Mouse (Mus musculus) hindbrain, postnatal 0 days (tissue): ENCODE measurements around the gene Plcb3. TPM values are rescaled to one million over a fixed set of nuclear protein-coding genes. Genes with fewer than 3 reads are reported as not detected.

Experiments
- ATAC-seq: fragments of 200-750 bp; cut with Nextera tagmentation; 2 replicates; pipeline ENCODE4 v1.8.0; 2017; ENCODE audit warnings: mild to moderate bottlenecking, moderate TSS enrichment, moderate library complexity
- DNase-seq: peaks from one replicate; pipeline ENCODE4 v3.0.0-alpha.2; 2015; ENCODE audit warnings: low spot score
- H3K27ac ChIP-seq: fragments of 300-500 bp; sonication (generic); 2 replicates; pipeline ENCODE4 v1.5.1; 2014; ENCODE audit warnings: mild to moderate bottlenecking
- H3K27me3 ChIP-seq: fragments of 300-500 bp; sonication (generic); 2 replicates; pipeline ENCODE4 v1.6.1; 2014; ENCODE audit warnings: low read length, mixed read lengths; ENCODE audit not compliant: insufficient read depth
- H3K36me3 ChIP-seq: fragments of 300-500 bp; sonication (generic); 2 replicates; pipeline ENCODE4 v1.6.1; 2014; ENCODE audit warnings: low read length, mixed read lengths; ENCODE audit not compliant: insufficient read depth
- H3K4me1 ChIP-seq: fragments of 300-500 bp; sonication (generic); 2 replicates; pipeline ENCODE4 v1.6.1; 2014; ENCODE audit warnings: antibody characterized with exemption, low read length, mixed read lengths; ENCODE audit not compliant: insufficient read depth
- H3K4me2 ChIP-seq: fragments of 300-500 bp; sonication (generic); 2 replicates; pipeline ENCODE4 v1.6.1; 2014; ENCODE audit warnings: low read depth, mild to moderate bottlenecking, low read length, moderate library complexity, mixed read lengths
- H3K4me3 ChIP-seq: fragments of 300-500 bp; sonication (generic); 2 replicates; pipeline ENCODE4 v1.5.1; 2014; ENCODE audit warnings: low read length
- H3K9ac ChIP-seq: fragments of 300-500 bp; sonication (generic); replicated peaks from 2 replicates; pipeline ENCODE4 v1.6.1; 2014; ENCODE audit warnings: mild to moderate bottlenecking, low read length, moderate library complexity, mixed read lengths
- H3K9me3 ChIP-seq: fragments of 300-500 bp; sonication (generic); 2 replicates; pipeline ENCODE4 v1.6.1; 2016; ENCODE audit warnings: low read length, mixed read lengths
- CTCF ChIP-seq: IDR thresholded peaks from 2 replicates; pipeline ENCODE4 v1.5.1; 2016; ENCODE audit warnings: antibody characterized with exemption, control low read depth, low read depth
- WGBS: fragments of 180-500 bp; shearing (Covaris S2); extraction: QIAGEN DNeasy Blood & Tissue Kit; methylation state at CpG from one replicate; pipeline ENCODE4 v1.1.7; 2014; 5-methylcytosine and 5-hydroxymethylcytosine counted together
- polyA plus RNA-seq: library from polyadenylated mRNA; unstranded; fragments of >200 nt; fragmentation: Nextera tagmentation; extraction: Ambion mirVana; gene quantifications from 2 replicates; pipeline ENCODE4 v1.2.1, GENCODE M21; 2015
- total RNA-seq: library from RNA; depleted of rRNA; stranded (reverse); fragments of >200 nt; gene quantifications from 2 replicates; pipeline ENCODE4 v1.2.3, GENCODE M21; 2014

Gene Plcb3
- total and polyA plus RNA-seq, 2 experiments from 2014 or later, result 11.1 to 18.5 TPM

DNA sequence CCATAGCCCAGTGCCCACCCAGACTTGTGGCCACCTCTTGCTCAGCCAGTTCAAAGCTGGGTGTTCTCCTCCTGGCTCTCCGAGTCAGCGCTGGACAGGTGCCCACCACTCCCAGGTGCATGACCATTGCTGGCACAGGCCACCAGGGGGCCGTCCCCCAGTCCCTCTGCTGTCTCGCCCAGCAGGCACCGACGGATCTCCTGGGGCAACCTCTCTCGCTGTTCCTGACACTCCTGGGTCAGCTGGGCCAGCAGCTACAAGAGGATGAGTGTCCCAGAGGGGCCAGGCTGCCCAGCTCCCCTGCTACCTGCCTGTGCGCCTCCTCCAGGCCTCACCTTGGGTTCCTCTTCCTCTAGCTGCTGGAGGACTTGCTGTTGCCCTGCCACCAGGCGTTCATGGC is 22.2 kb downstream of the Plcb3 start:
- Histone ChIP-seq H3K4me2 (no peak overlapping the region), H3K4me1 (peaks cover 14% of the 10 kb centered on the region), H3K27ac (no peak overlapping the region), H3K4me3 (no peak overlapping the region), H3K9ac (no peak overlapping the region), H3K27me3 (no peaks in the 10 kb centered on the region), H3K36me3 (0 out of 2 replicates have a peak, but pooled peaks cover 4% of the 10 kb centered on the region), H3K9me3 (no peaks in the 10 kb centered on the region)
- TF ChIP-seq CTCF, result peak; percentile 42
- WGBS, result 53% methylated on average over 9 of the region's 9 CpGs
- DNase-seq (no peak), ATAC-seq (no peak)

DNA sequence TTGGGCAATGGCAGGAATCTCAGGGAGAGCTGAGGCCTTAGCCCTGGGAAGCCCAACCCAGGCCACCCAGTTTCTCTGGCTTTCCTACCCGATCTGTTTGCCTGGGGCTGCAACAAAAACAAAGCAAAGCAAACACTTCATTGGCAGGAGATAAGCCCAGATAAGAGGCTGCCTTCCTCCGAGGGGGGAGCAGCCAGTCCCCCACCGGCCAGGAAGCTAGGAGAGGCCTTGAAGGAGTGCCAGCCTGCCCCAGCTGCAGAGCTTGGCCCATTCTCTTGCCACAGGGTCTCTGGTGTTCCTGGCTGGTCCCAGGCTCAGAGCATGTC is 23.6 kb downstream of the Plcb3 start:
- Histone ChIP-seq H3K4me1 (peaks cover 14% of the 10 kb centered on the region), H3K9ac (peak overlapping the region; percentile 59; the same call in 1 of the 2 replicates), H3K27ac (peak overlapping the region; percentile 91; the same call in 1 of the 2 replicates), H3K27me3 (no peaks in the 10 kb centered on the region), H3K9me3 (no peaks in the 10 kb centered on the region), H3K36me3 (0 out of 2 replicates have a peak, but pooled peaks cover 4% of the 10 kb centered on the region), H3K4me3 (peak overlapping the region; percentile 61; the same call in 1 of the 2 replicates), H3K4me2 (peak overlapping the region; percentile 99)
- ATAC-seq (no peak), DNase-seq (no peak)
- WGBS, result 15% methylated on average over 3 of the region's 3 CpGs
- TF ChIP-seq CTCF, result no peak

DNA sequence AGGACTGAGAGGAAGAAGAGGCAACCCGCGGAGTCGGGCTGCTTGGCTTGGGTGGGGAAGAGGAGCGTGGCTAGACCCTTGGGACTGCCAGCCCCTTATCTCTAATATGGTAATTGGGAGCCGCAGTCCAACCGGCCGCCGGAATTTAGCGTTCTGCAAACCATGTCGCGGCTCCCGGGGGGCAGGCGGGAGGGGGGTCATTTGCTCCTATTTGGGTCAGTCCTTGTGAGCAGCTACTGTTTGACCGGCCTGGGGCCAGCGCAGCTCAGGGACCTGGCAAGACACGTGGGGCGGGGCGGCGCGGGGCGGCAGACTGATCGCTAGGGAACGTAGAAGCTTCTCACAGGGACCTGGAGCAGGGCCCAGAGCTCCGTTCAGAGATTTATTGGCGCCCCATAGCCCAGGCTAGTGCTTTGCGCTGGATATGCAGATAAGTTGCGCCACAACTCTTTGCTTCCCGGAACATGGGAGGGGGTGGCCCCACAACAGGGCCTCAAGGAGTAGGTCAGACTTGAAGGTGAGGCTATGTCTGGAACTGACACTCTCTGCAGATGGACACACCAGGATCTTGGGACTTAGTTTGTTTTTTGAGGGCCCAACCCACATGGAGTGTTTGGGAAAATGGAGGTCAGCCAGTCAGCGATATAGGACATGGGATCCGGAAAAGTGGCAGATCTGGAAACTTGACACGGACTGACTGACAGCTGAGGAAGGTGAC is 24.1 kb downstream of the Plcb3 start:
- TF ChIP-seq CTCF, result no peak
- Histone ChIP-seq H3K9ac (peak overlapping the region; percentile 59), H3K27me3 (no peaks in the 10 kb centered on the region), H3K36me3 (0 out of 2 replicates have a peak, but pooled peaks cover 4% of the 10 kb centered on the region), H3K4me3 (peak overlapping the region; percentile 61), H3K27ac (peak overlapping the region; percentile 91), H3K4me1 (peaks cover 14% of the 10 kb centered on the region), H3K4me2 (peak overlapping the region; percentile 99), H3K9me3 (no peaks in the 10 kb centered on the region)
- peak; percentile 48 for ATAC-seq
- WGBS, result 2% methylated on average over 31 of the region's 31 CpGs
- peak; percentile 73 for DNase-seq

DNA sequence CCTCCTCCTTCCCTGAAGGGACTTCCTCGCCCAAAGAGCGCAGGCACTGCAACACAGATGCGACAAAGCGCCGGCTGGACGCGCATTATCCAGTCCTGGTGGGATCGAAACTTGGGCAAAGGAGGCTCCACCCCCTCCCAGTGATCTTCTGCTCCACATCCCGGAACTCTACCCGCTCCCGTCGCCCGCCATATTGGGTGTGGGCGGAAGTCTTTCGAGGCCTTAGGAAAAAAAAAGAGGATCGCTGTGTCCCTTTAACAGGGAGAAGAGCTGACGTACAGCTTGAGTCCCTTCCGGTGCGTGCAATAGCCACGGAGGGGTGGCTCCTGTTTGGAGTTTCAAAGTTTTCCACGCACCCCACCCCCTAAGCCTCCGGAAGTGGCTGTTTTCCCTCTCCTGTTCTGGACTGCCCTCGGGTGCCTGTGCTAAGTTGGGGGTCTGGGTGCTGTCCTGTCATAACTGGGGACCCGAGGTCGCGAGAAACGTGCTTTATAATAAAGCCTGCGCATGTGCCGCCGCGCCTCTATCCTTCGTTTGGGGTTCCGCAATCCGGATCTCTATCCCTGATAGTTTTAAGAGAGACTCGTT is 24.8 kb downstream of the Plcb3 start:
- Histone ChIP-seq H3K27ac (peak overlapping the region; percentile 91), H3K4me2 (peak overlapping the region; percentile 99), H3K9ac (peak overlapping the region; percentile 59), H3K4me3 (peak overlapping the region; percentile 61), H3K27me3 (no peaks in the 10 kb centered on the region), H3K9me3 (no peaks in the 10 kb centered on the region), H3K4me1 (peaks cover 14% of the 10 kb centered on the region), H3K36me3 (0 out of 2 replicates have a peak, but pooled peaks cover 4% of the 10 kb centered on the region)
- WGBS, result 0% methylated on average over 35 of the region's 35 CpGs
- no peak for TF ChIP-seq CTCF
- DNase-seq, result peak; percentile 95
- peak; percentile 88 for ATAC-seq

DNA sequence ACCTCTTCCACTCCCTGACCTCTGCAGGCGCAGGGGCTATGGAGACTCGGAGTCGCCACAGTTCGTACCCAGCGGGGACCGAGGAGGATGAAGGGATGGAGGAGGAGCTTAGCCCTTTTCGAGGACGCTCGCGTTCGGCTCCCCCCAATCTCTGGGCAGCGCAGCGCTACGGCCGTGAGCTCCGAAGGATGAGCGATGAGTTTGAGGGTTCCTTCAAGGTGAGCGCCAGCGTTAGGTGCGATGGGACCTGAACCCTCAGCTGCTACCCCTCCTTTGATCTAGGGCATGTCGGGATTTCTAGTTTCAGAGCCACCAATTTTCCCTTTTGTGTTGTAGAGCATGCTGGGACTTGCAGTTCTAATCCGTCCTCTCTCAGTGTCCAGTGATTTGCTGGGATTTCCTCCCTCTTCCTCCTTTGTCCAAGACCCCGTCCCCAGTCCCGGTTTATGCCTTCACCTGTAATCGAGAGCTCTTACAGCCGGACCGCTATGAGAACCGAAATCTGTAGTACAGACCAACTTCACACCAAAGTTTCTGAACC is 25.6 kb downstream of the Plcb3 start:
- Histone ChIP-seq H3K36me3 (0 out of 2 replicates have a peak, but pooled peaks cover 1% of the 10 kb centered on the region), H3K4me3 (peak overlapping the region; percentile 61), H3K27ac (peak overlapping the region; percentile 91), H3K9ac (peak overlapping the region; percentile 59), H3K4me2 (peak overlapping the region; percentile 99), H3K4me1 (peaks cover 14% of the 10 kb centered on the region), H3K9me3 (no peaks in the 10 kb centered on the region), H3K27me3 (no peaks in the 10 kb centered on the region)
- DNase-seq (peak; percentile 75), ATAC-seq (peak; percentile 25)
- WGBS, result under 1% methylated on average over 28 of the region's 28 CpGs
- no peak for TF ChIP-seq CTCF

DNA sequence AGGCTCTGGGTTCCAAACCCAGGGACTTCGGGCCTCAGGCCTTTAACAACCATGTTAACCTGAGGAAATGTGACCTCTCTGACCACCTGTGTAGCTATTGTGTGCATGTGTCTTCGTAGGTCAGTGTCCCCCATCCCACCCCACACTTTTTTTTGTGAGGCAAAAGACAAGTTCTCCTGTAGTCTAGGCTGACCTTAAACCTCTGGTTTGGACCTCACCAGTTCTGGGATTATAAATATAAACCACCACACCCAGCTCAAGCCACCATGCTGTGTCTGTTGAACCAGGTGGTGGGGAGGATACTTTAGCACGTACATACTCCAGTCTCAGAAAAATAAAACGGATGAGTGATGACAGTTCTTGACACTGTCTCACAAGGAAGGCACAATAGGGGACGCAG is 26.3 kb downstream of the Plcb3 start:
- Histone ChIP-seq H3K4me1 (peaks cover 14% of the 10 kb centered on the region), H3K4me2 (peak overlapping the region; percentile 99), H3K36me3 (no peaks in the 10 kb centered on the region), H3K27me3 (no peaks in the 10 kb centered on the region), H3K9ac (peak overlapping the region; percentile 59; the same call in 1 of the 2 replicates), H3K27ac (peak overlapping the region; percentile 91; the same call in 1 of the 2 replicates), H3K4me3 (peak overlapping the region; percentile 61; the same call in 1 of the 2 replicates), H3K9me3 (no peaks in the 10 kb centered on the region)
- ATAC-seq (no peak), DNase-seq (no peak)
- 35% methylated on average over 5 of the region's 5 CpGs for WGBS
- TF ChIP-seq CTCF, result no peak
